Mouse (Mus musculus) brain, embryonic 14.5 days (tissue): ENCODE measurements at regions not wholly inside any gene's neighbourhood (a gene's known extent, or its start where the extent isn't known, plus 50 kb on each side); places are given as distances from the start of the nearest gene placed in this dataset.
A peak's percentile ranks its signal among the peaks of the same experiment; 100 is the strongest.

Experiments used
- DNase-seq: peaks from one replicate; pipeline ENCODE4 v3.0.0-alpha.2; 2011; ENCODE audit warnings: low read depth
- CTCF ChIP-seq: fragments of 200-500 bp; IDR thresholded peaks from 2 replicates; pipeline ENCODE4 v1.5.1; 2012; ENCODE audit warnings: inconsistent platforms, mild to moderate bottlenecking, moderate library complexity, borderline replicate concordance; ENCODE audit not compliant: insufficient read depth, insufficient read length; ENCODE audit errors: extremely low read depth
- POLR2A ChIP-seq: fragments of 200-500 bp; IDR thresholded peaks from 2 replicates; pipeline ENCODE4 v1.6.1; 2012; ENCODE audit warnings: mild to moderate bottlenecking, inconsistent platforms, borderline replicate concordance; ENCODE audit not compliant: poor library complexity, insufficient read depth, insufficient read length, severe bottlenecking; ENCODE audit errors: extremely low read depth

DNA sequence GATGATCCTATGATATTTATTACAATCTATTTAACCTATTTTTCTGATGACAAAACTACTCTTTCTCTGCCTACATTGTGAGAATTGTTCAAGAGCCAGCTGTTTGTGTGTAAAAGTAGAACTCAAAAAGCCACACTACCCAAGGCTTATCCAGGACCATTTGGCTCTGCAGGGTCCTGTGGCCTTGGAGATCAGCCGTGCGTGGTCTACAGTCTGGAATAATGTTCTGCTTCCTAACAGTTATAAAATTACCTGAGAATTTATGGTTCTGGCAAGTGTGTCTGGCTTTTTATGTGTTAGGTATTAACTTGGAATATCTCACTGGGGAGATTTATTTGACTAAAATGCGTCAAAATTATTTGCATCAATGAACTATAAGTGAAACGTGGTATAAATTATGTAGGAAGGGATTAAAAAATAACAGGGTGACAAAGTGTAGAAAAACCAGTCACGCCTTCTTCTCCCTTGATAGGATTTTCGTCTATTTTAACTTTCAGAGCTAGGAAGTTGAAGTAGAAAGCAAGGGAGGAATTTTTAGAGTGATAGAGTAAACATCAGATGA is 1789.0 kb upstream of the Gm7489 start:
- no peak for DNase-seq
- TF ChIP-seq CTCF: no peak
- TF ChIP-seq POLR2A: no peak

GRCm38 (mm10) chr15:52108761-52109160 is 1775.9 kb upstream of the Gm7489 start:
- TF ChIP-seq CTCF (no peak), POLR2A (no peak)
- DNase-seq: no peak

DNA sequence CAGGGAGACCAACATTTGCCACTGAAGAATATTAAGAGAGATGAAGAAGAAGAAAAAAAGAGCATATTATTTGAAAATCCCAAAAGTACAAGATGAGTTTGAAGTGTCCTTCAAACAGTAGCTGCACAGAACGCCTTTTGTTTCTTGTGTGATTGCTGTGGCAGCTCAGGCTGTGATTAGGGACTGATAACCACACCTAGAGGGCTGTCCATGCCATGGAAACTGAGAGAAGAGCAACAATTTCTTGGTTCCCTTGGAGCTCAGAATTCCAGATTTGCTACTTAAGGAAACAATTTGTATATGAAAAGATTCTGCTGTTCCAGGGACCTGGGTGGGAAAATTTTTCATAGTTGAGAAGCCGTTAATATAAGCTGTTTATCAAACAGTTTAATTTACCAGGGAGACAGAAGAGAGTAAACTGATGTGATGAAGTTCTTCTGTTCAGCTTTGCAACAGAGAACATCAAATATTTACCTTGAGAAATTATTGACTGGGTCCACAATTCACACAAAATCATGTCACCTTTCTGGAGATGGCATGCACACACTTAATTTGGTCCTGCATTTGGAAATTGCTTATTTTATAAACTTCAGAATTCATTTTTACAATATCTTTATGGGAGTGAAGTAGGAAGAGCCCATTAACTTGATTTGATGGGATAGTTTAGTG is 1770.2 kb upstream of the Gm7489 start:
- DNase-seq: no peak
- TF ChIP-seq CTCF (no peak), POLR2A (no peak)

DNA sequence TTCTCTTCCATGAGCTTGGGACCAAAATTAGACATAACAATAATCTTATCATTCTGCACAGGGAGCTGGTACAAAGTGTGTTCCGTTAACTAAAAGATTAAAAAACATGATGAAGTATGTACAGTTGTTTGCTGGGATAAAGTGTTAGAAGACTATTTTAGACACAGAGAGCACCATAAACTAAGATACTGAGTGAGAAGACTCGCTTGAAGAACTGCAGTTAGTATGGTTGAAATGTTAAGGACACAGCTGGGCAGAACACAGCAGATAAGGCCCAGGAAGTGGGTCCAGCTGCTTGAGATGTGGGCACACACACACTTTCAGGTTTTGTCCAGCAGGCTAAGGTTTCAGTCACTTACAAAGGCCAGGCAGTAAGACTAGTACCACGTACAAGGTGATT is 1748.0 kb upstream of the Gm7489 start:
- TF ChIP-seq POLR2A: no peak
- no peak for TF ChIP-seq CTCF

GRCm38 (mm10) chr15:52153421-52153820 is 1731.3 kb upstream of the Gm7489 start:
- no peak for TF ChIP-seq POLR2A
- TF ChIP-seq CTCF: peak; percentile 71
- peak; percentile 57 for DNase-seq

More for the DNA sequence above, 1748.0 kb upstream of the Gm7489 start:
- no peak for DNase-seq

GRCm38 (mm10) chr15:52155784-52156183 is 1728.9 kb upstream of the Gm7489 start:
- no peak for TF ChIP-seq POLR2A
- no peak for TF ChIP-seq CTCF
- DNase-seq: no peak

GRCm38 (mm10) chr15:52156779-52157178 is 1727.9 kb upstream of the Gm7489 start:
- DNase-seq: peak; percentile 51
- TF ChIP-seq CTCF (no peak), POLR2A (no peak)

- DNase-seq: peak; percentile 95
- TF ChIP-seq POLR2A (no peak), CTCF (peak; percentile 99)
Observed at GRCm38 (mm10) chr15:52160181-52161088, 1724.3 kb upstream of the Gm7489 start.

DNA sequence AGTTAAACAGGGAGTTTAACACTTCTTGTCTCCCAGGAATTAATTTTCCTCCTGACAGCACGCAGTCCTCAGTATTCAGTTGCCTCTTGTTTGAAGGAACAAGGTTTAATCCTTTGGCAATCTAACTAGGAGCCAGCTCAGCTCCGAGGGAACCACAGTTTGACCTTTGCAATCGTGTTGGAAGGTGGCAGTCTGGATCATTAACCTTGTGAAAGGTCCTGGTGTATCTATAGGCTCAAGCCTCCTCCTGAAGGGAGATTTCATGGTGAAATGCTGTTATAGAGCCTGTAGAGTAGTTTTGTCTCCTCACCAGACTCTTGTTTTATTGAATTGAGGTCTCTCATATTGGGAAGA is 1723.6 kb upstream of the Gm7489 start:
- TF ChIP-seq POLR2A (no peak), CTCF (no peak)
- DNase-seq: no peak

GRCm38 (mm10) chr15:52161568-52162316 is 1723.0 kb upstream of the Gm7489 start:
- TF ChIP-seq POLR2A (no peak), CTCF (no peak)
- DNase-seq: peak; percentile 81

- no peak for TF ChIP-seq CTCF
- no peak for TF ChIP-seq POLR2A
- DNase-seq: no peak
Observed at GRCm38 (mm10) chr15:52166144-52166543, 1718.6 kb upstream of the Gm7489 start.
